Mouse (Mus musculus): ENCODE data around the gene Tmem213. TPM values are rescaled to one million over a fixed set of nuclear protein-coding genes. Genes with fewer than 3 reads are reported as not detected.
A peak's percentile ranks its signal among the peaks of the same experiment; 100 is the strongest.

The Tmem213 gene
- total RNA-seq (2021), result not detected
- long read RNA-seq, experiment 1, result 0 reads
- long read RNA-seq, experiment 2, result 0 reads

DNA sequence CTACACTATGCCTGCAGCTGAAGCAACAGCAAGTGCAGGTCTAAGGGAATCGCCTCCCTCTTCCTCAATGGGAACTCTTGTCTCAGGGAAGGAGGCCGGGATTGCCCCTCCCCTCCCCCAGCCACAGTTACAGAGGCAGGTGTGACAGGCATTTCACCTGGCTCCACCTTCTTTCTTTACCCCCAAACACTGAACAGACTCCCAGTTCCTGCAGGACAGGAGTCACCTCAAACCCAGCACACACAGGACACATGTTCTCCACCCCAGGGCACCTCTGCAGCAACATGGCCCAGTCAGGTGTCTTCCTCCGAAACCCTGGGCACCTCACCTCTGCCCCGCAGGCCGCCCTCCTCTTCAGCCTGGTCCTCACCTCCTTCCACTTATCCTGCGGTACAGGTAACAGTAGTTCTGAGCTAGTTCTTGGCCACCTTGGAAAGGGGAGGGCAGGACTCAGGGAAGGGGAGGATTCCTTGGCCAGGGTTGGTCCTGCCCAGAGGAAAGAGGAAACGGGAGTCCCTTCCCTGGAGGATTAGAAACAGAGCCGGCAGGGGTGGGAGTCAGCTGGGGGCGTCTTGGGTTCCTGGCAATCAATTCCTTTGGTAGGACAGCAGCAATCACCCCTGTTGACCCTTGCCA lies at the start of gene Tmem213:
Tmem213 (plus strand) TSS at position 96 of the 636 bp plus-strand sequence.
- intact Hi-C loops (cut with DNase I; ENCODE audit: low total_unique reads), result no loop called here
- no peak for DNase-seq

DNA sequence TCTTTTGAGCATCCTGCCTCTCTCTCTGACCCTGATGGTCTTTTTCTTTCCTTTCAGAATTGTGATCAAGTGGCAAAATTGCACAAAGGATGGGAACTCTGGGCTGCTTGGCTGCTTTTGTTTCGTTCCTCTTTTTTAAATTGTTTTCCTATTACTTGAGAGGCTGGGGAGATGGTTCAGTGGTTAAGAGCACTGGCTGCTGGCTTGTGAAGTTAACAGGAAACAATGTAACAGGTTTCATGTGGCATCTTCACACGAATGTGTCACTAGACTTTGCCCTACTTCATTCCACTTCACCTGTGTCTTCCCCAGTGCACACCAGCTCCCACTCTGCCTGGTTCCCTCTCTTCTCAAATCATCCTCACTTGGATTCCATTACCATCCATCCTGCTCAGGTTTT lies 44.4 kb upstream of the Tmem213 start:
- intact Hi-C loops (cut with DNase I; ENCODE audit: low total_unique reads), result loop anchor here (5.0 to 10.0 kb wide), 2 partner anchors 477 to 600 kb away; no protein-coding TSS in a partner anchor
- no peak for DNase-seq

DNA sequence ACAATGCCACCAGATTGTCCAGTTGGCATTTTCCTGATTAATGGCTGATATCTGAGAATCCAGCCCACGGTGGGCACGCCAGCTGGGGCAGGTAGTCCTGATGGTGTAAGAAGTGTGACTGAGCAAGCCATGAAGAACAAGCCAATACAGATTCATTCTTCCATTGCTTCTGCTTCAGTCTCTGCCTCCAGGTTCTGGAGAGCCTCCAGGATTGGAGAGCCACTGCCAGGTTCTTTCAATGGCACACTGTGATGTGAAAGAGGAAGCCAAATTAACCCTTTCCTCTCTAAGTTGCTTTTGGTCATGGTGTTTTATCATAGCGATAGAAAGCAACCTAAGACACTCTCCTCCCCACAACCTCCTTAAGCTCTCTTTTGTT lies 43.9 kb upstream of the Tmem213 start:
- intact Hi-C loops (cut with DNase I; ENCODE audit: low total_unique reads), result loop anchor here (5.0 to 10.0 kb wide), 2 partner anchors 478 to 600 kb away; no protein-coding TSS in a partner anchor
- DNase-seq, result no peak

DNA sequence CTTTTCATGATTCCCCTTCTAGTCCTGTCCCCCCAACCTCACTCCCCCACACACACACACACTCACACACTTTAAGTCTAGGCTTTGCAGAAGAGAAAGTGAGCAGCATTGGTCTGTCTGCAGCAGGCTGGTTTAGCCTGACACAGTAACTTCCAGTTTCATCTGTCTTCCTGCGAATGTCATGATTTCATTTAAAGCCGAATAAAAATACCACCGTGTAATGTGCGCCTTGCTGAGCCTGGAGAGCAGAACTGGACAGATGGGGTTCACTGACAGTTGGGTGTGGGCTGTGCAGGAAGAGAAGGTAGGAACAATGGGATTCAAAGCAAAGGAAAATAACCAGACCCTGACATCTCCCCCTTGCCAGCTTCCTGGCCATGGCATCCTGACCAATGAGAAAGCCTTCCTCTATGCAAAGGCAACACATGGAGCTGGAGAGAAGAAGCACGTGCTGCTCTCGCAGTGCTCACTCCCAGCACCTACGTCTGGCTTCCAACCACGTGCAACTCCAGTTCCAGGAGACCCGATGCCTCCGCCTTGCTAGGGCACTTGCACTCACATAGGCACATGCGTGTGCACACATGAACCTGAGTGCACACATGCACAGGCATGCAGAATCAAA lies 43.4 kb upstream of the Tmem213 start:
- intact Hi-C loops (cut with DNase I; ENCODE audit: low total_unique reads), result loop anchor here (5.0 to 10.0 kb wide), 2 partner anchors 478 to 601 kb away; no protein-coding TSS in a partner anchor
- no peak for DNase-seq

DNA sequence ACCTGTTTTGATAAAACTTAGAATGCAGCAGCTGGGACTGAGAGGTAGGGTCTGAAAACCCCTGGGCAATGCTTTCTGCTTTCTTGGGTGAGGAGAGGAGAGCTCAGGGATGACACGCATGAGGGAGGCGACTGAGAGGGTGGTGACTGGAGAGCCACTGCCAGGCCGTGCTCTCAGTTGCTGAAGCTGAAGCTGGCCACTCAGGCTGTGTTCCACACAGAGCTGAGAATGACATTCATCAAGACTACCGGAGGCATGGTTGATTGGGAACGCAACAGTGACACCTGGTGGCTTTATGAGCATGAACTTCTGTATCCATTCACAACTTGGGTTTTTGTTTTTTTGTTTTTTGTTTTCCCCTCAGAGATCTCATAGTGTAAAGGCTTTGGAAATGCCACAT lies 42.8 kb upstream of the Tmem213 start:
- intact Hi-C loops (cut with DNase I; ENCODE audit: low total_unique reads), result loop anchor here (5.0 to 10.0 kb wide), 2 partner anchors 479 to 601 kb away; no protein-coding TSS in a partner anchor
- peak; percentile 41 for DNase-seq

DNA sequence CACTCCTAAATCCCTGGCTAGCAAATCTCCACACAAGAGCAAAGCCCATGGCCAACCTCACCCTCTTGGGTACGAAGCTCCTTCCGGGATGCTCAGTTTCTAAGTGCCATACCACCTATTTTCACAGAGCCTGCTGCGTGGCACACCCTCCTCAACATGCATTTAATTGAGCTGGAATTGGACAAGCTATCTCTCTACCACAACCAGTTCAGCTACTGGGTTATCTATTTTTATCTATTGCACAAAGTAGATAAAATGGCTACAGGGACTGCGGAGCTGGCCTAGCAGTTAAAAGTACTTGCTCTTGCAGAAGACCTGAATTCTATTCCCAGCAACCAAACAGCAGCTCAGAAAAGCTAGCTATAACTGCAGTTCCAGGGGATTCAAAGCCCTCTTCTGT lies 37.8 kb upstream of the Tmem213 start:
- intact Hi-C loops (cut with DNase I; ENCODE audit: low total_unique reads), result no loop called here
- DNase-seq, result no peak

DNA sequence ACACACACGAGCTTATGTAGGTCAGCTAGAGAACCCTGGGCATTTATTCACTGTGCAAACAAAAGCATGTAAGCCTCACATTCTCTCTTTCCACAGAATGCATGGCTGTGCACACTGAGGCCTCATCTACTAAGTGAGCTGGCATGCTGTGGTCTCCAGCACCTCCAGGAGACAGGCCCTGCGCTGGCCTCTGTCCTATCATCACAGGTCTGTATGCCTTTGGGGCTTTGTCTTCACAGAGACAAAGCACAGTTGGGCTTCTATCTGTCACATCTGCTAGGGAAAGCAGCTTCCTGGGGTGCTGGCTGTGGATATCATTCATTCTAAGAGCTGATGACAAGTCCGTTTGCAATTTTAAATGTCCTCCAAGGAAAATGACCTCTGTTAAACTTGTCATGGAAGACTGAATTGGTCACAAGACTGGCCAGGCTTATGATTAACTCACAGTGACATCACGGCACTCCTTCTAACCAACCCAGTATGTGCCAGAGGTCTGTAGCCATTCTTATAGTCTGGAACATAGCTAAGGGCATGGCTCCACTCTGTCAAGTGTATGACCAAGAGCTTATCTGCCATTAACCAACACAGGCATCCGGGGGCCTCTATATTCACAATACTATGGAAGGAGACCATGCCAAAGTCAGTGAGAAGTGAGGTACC lies 36.8 kb upstream of the Tmem213 start:
- intact Hi-C loops (cut with DNase I; ENCODE audit: low total_unique reads), result no loop called here
- DNase-seq, result no peak

DNA sequence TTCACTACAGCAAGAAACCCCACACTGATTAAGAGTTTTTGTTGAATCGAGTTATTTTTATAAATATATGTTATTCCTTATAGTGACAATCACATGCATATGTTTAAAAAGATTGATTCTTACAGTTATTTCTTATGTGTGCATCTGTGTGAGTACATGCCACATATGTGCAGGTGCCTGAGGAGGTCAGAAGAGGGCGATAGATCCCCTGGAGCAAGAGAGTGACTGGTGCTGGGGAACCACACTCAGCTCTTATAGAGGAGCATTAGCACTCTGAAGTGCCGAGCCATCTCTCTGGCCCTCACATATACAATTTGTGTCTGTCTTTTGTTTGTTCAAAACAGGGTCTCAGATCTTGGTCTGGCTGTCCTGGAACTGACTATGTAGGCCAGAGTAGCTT lies 35.5 kb upstream of the Tmem213 start:
- intact Hi-C loops (cut with DNase I; ENCODE audit: low total_unique reads), result no loop called here
- DNase-seq, result no peak

DNA sequence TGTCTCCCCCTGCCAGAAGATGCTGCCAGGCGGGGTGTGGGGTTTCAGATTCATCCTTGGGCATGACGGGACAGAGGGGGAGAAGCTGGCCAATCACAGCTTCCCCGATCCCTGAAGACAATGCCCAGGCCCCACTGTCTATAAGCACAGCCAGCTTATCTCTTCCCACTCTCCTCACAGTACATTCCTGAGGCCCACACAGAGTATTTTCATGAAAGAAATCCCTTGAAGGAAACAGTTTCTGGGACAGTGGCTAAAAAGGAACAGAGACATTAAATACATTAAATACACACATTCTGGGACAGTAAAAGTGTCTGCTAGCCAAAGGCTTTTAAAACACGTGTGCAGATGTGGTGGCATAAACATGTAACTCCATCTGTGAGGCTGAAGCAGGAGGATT lies 28.7 kb upstream of the Tmem213 start:
- intact Hi-C loops (cut with DNase I; ENCODE audit: low total_unique reads), result no loop called here
- peak; percentile 30 for DNase-seq

DNA sequence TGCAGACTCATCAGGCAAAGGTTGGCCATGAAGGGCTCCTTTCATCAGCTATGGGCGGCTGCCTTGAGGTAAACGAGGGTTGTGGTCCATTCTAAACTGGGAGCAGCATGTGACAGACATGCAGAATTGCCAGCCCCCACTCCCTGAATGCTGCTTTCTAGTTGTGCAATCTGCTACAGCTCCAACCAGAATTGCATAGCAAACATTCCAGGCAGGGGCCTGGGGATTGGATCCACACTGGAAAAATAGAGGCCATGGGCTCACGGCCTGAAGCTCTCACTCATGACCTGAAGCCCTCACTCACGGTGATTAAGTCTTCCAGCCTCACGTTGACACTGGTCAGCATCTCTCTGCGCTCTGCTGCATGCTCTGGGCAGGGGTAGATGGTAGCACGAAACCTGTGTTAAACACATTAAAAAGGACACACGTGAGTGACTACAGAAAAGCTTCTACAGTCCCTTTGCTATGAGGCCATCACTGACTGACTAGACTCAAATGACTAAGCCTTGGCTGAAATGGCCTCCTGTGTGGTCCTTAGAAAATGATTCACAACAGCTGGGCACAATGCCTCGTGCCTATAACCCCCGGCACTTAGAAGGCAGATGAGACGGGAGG lies 27.2 kb upstream of the Tmem213 start:
- intact Hi-C loops (cut with DNase I; ENCODE audit: low total_unique reads), result no loop called here
- peak; percentile 12 for DNase-seq

DNA sequence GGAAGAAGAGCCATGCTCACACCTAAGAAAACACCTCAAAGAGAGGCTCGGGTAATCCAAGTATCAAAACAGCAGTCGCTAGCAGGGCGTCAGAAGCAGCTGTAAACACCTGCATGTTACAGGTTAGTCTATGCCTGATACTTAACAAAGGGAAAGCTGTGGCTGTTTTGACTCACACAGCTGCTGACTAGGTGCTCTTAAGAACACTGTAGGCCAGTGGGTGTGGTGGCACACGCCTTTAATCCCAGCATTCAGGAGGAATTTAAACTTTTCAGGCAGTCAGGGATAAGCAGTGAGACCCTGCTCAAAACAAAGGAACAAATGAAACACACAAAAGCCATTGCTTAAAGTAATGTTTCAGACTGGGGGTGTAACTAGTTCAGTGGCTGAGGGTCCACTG lies 25.9 kb upstream of the Tmem213 start:
- intact Hi-C loops (cut with DNase I; ENCODE audit: low total_unique reads), result no loop called here
- DNase-seq, result no peak

DNA sequence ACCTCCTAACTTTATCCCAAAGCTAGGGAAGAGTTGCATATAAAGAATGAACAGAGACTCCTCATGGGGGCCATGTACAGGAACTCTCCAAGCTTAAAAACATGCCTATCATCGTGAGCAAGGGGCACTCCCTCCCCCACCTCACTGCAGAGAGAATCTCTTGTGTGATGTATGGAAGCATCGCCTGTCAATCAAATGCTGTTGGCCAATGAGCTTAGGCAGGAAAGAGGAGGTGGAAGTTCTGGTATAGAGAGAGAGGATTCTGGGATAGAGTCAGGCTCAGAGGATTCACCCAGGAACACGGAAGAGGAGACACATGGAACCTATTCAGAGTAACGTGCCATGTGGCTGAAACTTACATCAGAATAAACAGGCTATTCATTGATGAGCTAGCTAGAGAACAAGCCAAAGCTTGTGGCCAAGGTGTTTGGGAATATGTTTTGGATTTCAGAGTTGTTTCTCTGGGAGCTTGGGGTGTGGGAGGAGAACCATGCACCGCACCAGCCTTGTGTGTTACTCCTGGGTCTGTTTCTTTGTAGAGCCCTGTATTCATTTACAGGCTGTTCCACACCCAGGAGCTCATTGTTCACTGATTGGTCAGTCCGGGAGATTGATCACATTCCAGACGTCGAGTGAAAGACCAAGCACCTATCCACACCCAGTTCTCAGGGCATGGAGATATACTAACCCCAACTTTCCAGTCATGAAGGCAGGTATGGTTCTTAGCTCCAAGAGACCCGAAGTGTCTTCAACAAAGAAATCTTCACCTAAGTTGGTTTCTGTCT lies 21.6 kb upstream of the Tmem213 start:
- DNase-seq, result no peak
- intact Hi-C loops (cut with DNase I; ENCODE audit: low total_unique reads), result no loop called here

DNA sequence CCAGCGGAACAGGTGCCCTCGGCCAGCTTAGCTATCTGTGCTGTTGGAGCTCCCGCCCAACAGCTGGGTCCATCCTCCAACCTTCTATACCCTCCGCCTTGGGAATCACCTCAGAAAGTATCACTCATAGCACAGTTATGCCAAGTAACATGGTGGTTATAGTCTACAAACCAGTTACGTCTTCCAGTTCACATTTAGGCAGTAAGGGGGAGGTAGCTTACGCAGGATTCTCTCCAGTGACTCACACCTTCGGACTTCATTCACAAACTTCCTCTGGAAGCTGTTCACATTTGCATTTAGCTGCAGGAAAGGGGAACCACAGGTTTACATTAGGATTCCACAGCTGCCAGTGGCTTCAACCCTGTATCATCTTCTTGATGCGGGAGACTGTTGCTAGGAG lies 16.5 kb upstream of the Tmem213 start:
- no peak for DNase-seq
- intact Hi-C loops (cut with DNase I; ENCODE audit: low total_unique reads), result no loop called here

DNA sequence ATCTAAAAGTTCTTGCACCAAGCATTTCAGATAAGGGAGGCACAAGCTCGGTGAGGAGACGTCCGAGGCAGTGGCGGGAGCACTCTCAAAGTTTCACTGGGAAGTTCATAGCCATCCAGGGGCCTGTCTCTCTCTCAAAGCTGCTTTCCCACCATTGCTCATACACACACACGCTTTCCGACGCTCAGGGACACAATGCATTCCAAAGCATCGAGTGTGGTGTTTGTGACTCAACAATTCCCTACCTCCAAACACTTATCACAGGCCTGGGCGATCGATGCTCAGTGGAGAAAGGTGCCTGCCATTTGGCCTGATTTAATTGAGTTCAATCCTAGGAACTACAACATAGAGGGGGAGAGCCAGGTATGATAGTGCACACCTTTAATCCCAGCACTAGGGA lies 14.4 kb upstream of the Tmem213 start:
- no peak for DNase-seq
- intact Hi-C loops (cut with DNase I; ENCODE audit: low total_unique reads), result no loop called here

DNA sequence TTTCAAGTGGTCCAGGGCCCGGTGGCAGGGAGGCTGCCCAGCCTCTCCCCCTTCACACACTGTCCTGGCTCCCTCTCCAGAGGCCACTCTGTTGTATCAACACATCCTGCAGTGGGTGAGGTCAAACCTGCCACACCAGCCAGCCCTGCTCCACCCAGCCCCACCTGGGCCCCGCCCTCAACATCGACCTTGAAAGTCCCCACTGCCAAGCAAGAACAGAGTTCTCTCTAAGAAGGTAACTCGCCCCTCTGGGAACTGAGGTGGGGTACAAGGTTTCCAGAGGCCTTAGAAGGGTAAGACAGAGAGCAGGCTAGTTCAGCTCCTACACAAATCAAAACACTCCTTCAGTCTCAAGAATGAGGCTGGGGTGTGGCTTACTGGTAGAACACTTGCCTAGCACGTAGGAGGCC lies 12.1 kb upstream of the Tmem213 start:
- intact Hi-C loops (cut with DNase I; ENCODE audit: low total_unique reads), result no loop called here
- no peak for DNase-seq

DNA sequence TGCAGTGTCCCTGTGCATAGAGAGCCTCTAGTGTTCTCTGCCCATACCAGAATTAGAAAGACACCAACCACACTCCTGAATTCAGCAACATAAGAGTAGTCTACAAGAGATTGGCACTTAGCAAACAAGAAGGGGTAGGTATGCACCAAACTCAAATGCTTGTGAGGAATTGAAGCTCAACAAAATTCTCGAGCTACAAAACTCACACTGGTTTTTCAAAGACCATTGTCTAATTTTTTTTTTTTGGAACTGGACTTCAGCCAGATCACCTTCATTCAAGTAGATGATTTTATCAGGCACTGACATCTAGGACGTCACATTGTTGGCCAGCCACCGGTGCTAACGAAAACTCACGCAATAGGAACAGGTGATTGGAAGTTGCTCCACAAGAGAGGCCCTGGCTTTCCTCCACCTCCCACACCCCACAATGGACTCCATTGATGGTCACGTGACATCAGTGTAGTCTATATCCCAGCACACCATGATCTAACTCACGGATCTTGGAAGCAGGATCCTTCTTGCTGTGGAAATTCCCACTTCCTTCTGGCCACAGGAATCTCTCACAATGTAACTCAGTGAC lies 6.7 kb upstream of the Tmem213 start:
- intact Hi-C loops (cut with DNase I; ENCODE audit: low total_unique reads), result no loop called here

DNA sequence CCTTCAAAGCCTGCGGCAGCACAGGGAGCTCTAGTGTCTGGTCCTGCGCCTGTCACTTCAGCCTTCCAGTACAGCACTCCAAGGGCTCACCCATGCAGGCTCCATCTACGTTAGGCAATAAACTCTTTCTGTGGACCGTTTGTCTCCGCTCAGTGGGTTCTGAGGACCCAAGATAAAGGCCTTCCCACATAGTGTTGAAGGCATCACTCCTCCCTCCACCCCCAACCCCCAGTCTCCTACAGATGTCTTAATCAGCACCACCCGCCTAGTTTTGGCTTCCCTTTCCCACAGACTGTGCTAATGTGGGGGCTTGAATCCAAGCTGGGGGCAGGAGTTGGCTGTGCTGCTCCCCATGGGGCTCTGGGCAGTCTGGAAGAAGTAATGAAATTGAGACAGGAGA lies 5.3 kb upstream of the Tmem213 start:
- no peak for DNase-seq

More for the DNA sequence above, 6.7 kb upstream of the Tmem213 start:
- no peak for DNase-seq

DNA sequence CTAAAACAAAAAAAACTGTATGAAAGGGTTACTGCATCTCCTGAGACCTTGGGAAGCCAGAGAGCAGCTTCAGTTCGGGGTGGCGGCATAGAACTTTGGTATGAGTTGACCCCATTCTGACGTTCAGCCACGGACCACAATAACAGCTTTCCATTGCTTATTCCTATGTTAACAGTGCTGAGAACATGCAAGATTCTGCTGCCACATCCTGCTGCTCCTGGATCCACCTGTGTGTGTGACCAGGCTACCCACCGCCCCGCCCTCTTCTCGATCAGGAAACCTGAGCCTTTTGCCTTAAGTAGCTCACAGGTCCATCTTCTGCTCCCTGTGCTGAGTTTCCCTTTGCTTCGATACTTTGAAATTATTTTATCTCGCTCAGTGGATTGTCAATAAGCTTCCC lies 3.1 kb upstream of the Tmem213 start:
- DNase-seq, result no peak
- intact Hi-C loops (cut with DNase I; ENCODE audit: low total_unique reads), result no loop called here

More for the DNA sequence above, 5.3 kb upstream of the Tmem213 start:
- intact Hi-C loops (cut with DNase I; ENCODE audit: low total_unique reads), result no loop called here

DNA sequence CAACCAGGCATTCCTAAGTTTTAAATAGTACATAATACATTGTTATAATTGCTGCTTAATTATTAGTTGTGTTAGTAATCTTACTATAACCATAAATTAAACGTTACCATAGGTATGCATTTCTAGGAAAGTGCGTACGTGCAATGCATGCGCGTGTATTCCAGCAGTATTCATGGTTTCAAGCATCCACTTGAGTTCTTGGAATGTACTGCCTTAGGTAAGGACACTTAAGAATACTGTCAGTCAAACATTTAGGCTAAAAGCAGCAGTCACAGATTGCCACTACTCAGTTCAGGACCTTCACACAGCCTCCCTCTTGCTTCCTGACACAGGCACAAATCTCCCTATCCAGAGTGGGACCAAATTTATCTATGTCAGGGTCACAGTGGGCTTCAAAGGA lies 606 bp upstream of the Tmem213 start:
- DNase-seq, result no peak
- intact Hi-C loops (cut with DNase I; ENCODE audit: low total_unique reads), result no loop called here

All from gastrocnemius, postnatal 14 days (tissue).